Mouse (Mus musculus) megakaryocyte-erythroid progenitor cell, adult 5-6 weeks (primary cell): ENCODE measurements around the gene Dgkb. TPM values are rescaled to one million over a fixed set of nuclear protein-coding genes. Genes with fewer than 3 reads are reported as not detected.
A peak's percentile ranks its signal among the peaks of the same experiment; 100 is the strongest.

ENCODE experiments used
- ATAC-seq: replicated peaks from 2 replicates; pipeline ENCODE4 v1.8.0; 2016; ENCODE audit warnings: mild to moderate bottlenecking, inconsistent platforms; ENCODE audit not compliant: severe bottlenecking, poor library complexity, low FRiP score, low TSS enrichment
- total RNA-seq, 2 experiments: library from RNA; stranded (forward) in 1 of 2; stranded (reverse) in 1 of 2; fragments of 200-1000, 215-1000 nt in 1 of 2; fragments of >200 nt in 1 of 2; fragmentation: Nextera tagmentation in 1 of 2; gene quantifications; 2 replicates each; pipeline ENCODE4 v1.2.3; 2014 to 2017

Dgkb gene
- total RNA-seq, 2 experiments from 2014 or later = not detected

DNA sequence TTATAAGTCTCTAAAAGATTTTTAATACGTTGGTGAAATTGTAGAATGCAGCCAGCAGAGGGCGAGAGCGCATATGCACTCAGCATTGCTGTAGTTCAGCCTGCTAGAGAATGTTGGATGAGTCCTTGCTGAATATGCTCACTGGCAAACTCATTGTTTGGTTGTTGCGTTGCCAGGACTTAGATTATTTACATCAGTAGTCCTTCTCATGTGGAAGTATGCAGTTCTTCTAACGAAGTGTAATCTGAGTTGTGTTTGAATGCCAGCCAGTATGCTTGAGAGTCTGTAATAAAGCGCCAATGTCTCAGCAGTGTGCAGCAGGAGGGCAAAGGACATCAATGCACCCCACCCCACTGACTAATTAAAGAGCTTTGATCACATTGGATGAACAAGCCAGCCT, 525.1 kb downstream of the Dgkb start:
- 0 out of 2 replicates have a peak, but pooled peaks have one; percentile 52 for ATAC-seq

- no peak for ATAC-seq
Measured at GRCm38 (mm10) chr12:38352481-38352880, 535.0 kb downstream of the Dgkb start.

- no peak for ATAC-seq
Measured at GRCm38 (mm10) chr12:38356386-38356785, 538.9 kb downstream of the Dgkb start.

GRCm38 (mm10) chr12:38361491-38361890, 544.0 kb downstream of the Dgkb start:
- no peak for ATAC-seq

- ATAC-seq = no peak
Measured at GRCm38 (mm10) chr12:38371597-38371996, 554.1 kb downstream of the Dgkb start.

- ATAC-seq = no peak
Measured at GRCm38 (mm10) chr12:38374159-38374558, 556.6 kb downstream of the Dgkb start.

GRCm38 (mm10) chr12:38385942-38386341, 568.4 kb downstream of the Dgkb start:
- no peak for ATAC-seq

DNA sequence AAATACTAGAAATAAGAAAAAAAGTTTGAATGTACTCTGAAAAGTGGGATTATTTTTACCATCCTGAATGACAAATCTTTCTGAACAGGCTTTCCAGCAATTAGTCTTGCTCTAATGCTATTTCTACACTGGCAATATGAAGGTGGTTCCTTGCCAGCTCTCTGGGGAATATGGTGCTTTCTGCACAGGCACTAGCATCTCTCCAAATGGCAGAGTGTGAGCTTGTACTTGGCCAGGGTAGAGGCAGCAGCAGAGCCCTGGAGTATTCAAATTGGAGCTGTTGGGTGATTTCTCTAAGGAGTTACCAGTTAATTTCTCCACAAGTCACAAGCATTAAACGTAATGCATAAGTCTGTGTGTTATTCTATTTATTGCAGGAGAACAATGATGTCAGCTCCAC, 569.5 kb downstream of the Dgkb start:
- ATAC-seq = no peak

GRCm38 (mm10) chr12:38387654-38388053, 570.1 kb downstream of the Dgkb start:
- no peak for ATAC-seq

DNA sequence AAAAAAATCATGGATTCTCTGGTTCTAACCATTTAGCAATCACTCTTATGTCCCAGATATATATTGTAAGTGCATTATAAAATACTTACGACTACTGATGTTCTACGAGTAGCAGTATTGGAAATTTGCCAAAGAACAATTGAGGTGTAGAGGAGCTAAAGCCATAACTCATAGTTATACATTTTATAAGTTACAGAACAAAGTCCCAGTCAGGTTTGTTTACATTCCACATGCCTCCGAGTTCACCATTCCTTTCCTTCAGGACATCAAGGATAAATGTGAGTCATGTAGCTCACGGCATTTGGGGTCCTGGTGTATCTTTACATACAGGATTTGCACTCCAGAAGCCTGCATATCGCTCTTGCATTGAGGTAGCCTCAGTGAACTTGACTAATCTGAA, 570.7 kb downstream of the Dgkb start:
- ATAC-seq = no peak

DNA sequence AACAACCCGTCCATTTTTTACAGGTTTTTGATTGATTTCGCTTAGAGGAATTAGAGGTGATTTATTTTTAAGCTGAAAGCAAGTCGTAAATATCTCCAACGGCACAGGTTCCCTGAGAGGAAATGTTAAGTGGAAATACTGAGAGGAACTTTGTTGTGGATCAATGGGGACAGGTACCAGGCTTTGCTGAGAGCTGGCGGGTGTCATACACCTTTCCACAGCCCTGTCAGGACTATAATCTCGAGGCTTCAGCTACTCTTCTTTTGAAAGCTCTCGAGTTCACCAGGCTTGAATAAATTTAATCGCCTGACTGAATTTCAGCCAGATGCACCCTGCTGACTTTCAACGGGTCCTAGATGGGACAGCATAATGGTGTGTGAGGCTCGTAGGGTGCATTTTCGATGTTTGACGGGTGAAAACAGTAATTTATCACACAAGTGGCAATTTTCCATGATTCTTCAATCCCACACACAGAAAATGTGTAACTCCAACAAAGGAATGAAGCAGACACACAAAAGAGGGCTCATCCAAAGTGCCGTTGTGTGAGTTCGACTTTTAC, 580.3 kb downstream of the Dgkb start:
- no peak for ATAC-seq

DNA sequence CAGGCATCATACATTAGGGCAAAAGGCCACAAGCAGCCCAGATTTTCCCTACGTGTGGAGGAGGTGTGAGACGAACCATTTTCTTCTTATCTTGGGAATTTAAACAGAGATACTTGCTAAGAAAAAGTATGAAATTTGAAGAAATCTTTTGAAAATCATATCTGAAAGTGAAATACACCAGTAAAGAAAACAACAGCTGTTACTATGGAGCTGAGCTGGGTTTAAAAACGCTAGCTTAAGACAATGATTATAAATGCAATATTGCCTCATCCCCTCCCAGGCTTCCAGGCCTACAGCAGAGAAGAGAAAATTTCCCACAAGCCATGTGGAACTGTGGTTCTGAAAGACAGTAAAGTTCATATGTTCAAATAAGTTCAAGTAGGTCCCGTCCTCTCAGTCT, 582.6 kb downstream of the Dgkb start:
- ATAC-seq = no peak

GRCm38 (mm10) chr12:38435364-38436130, 618.0 kb downstream of the Dgkb start:
- ATAC-seq = no peak

- ATAC-seq = no peak
Measured at GRCm38 (mm10) chr12:38436131-38436436, 618.6 kb downstream of the Dgkb start.

DNA sequence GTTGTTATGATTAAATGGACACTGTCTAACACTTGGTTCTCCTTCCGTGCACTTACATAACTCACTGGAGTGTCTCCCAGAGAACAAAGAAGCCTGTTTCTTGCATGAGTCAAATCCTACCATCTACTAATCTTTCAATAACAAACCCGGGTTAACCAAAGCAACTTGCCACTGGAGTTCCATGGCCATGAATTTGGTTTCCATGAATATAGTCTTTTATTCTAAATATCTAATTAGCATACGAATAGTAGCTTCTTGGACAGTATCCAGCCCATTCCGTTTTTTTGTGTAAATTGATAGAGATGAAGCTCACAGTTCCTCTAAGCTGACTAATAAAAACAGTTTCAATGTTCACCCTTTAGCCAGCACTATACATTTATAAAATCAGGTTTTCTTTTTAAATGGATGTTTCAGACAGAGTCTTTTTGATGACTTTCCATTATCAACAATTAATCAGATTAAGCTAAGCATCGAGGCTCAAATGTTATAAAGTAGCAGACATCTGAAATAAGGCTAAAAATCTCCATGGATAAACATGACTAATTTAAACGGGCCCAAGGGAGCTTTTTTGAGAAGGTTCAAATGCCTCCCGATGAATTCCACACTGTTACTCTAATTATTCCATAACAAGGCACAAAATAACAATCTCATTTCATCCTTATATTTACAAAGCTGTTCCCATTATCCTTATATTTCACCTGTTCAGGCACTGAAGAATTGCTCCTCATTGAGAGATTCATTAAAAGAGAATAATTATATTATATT, 633.0 kb downstream of the Dgkb start:
- ATAC-seq = no peak

DNA sequence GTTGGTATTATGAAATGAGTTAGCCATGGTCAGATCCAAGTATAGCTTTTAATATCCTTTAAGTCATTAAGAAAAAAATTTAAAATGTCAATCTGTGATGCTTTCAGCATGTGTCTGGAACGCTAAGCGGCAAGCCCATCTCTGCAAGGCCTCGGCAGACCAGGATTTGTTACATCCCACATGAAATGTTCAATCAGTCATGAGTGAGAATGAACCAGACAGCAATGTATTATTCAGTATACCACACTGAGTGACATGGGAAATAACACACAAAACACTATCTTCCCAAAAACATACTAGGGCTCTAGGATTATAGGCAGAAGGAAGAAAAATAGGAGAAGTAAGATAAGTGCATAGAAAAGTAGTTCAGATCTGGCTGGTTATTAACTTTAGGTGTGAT, 634.2 kb downstream of the Dgkb start:
- no peak for ATAC-seq

- no peak for ATAC-seq
Measured at GRCm38 (mm10) chr12:38468191-38468590, 650.7 kb downstream of the Dgkb start.

GRCm38 (mm10) chr12:38468605-38469004, 651.1 kb downstream of the Dgkb start:
- no peak for ATAC-seq

DNA sequence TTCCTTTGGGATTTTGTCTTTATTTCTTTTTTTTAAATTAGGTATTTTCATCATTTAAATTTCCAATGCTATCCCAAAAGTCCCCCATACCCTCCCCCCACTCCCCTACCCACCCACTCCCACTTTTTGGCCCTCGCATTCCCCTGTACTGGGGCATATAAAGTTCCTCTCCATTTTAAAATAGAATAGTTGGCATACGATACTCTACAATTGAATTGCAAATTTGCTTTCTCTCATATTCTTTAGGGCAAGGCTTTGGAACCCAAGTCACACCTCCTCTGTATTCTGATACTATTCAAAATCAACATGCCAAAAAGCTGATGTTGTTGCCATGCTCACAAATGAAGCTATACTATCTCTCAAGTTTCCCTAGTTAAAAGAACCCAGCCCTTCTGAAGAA, 679.7 kb downstream of the Dgkb start:
- no peak for ATAC-seq

DNA sequence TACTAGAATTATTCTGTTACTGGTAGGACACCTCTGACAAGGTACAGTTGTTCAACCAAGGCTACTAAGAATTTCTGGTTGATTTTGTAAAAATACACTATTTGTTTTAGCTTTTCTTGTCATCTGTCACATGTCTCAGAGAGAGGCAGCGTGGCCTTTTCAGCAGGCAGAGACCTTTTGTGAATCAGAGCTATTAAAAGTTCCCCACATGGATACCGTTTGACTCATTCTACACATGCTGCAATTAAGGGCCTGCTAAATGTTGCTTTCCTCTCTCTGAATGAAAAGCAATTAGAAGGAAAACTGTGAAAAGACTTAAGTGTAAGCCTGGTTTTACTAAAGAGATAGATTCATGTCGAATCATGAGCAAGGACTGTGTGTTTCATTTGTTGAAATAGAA, 683.4 kb downstream of the Dgkb start:
- no peak for ATAC-seq

DNA sequence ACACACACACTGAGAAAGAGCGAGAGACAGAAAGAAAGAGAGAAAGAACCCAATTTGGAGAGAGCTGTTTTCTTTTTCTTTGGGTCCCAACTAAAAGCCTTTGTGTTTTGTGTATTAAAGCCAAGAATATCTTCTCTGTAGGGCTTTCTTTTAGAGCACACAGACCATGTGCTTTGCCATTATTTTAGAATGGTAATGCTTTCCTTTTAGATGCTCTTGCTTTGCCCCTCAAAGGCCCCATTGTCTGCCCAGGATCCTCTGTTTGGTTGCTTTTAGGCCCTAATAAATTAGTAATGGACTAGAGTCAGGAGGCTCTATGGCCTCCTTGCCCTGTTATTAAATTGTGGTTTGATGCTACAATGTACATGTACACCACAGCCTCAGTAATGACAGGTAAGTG, 690.7 kb downstream of the Dgkb start:
- no peak for ATAC-seq
